Comparison of ENCODE assay signal across 8 mouse cellular contexts in genomic region chr5:47985198-47985631, GRCm38 (mm10). TPM values are rescaled to one million over a fixed set of nuclear protein-coding genes. Genes with fewer than 3 reads are reported as not detected.
DNase-seq lines count a peak whose midpoint lies in the region; ATAC-seq and TF ChIP-seq lines count a peak whose summit lies in the region.

No protein-coding gene starts in this region.

- peak overlapping the region; percentile 52 to 61; a peak in 1 of 4 replicates for H3K4me3 ChIP-seq in ES-E14 (ENCODE audit: insufficient read depth in 1 of 2, low read depth in 1 of 2, low read length in 2 of 2, poor library complexity in 1 of 2, severe bottlenecking in 1 of 2)
- H3K4me3 ChIP-seq in forebrain, embryonic 13.5 days = peak overlapping the region; percentile 70
- H3K4me3 ChIP-seq in intestine, embryonic 16.5 days (ENCODE audit: low read length) = peak overlapping the region; percentile 68
- H3K4me3 ChIP-seq in liver, postnatal 0 days (ENCODE audit: low read depth, low read length) = peak overlapping the region; percentile 60; the same call in 1 of the 2 replicates

- H3K36me3 ChIP-seq in ES-E14 (ENCODE audit: control insufficient read depth, insufficient read depth, low read length, poor library complexity, severe bottlenecking) = no peaks in the 10 kb centered on the region
- H3K36me3 ChIP-seq in forebrain, embryonic 13.5 days (ENCODE audit: poor library complexity, severe bottlenecking) = no peaks in the 10 kb centered on the region
- no peaks in the 10 kb centered on the region for H3K36me3 ChIP-seq in intestine, embryonic 16.5 days (ENCODE audit: control insufficient read depth, insufficient read depth, low read length)
- no peaks in the 10 kb centered on the region for H3K36me3 ChIP-seq in liver, postnatal 0 days (replicated peaks; ENCODE audit: insufficient read depth, low read length)

- peak; percentile 12 to 62 for DNase-seq in adrenal gland, adult (ENCODE audit: inconsistent age in 2 of 2, low spot score in 1 of 2)
- DNase-seq in adrenal gland, postnatal 4 days (ENCODE audit: low spot score in 2 of 2) = no peak
- peak; percentile 70 for DNase-seq in ES-E14 (ENCODE audit: low read depth, low spot score)
- no peak for DNase-seq in liver, postnatal 0 days
- peak; percentile 65 for DNase-seq in retina, postnatal 1 day
- DNase-seq in cerebellum, adult 11-12 months = no peak

- peak overlapping the region; percentile 95 for H3K4me2 ChIP-seq in forebrain, embryonic 13.5 days
- H3K4me2 ChIP-seq in intestine, embryonic 16.5 days (ENCODE audit: low read depth, low read length) = peak overlapping the region; percentile 92
- H3K4me2 ChIP-seq in liver, postnatal 0 days (ENCODE audit: low read depth, low read length) = peak overlapping the region; percentile 91

- TF ChIP-seq CTCF in liver, postnatal 0 days (IDR thresholded peaks at IDR 0.05; ENCODE audit: low read depth) = no peak

- no peaks in the 10 kb centered on the region for H3K9me3 ChIP-seq in ES-E14 (ENCODE audit: control insufficient read depth, insufficient read depth, low read depth, low read length)
- no peaks in the 10 kb centered on the region for H3K9me3 ChIP-seq in forebrain, embryonic 13.5 days (replicated peaks)
- H3K9me3 ChIP-seq in intestine, embryonic 16.5 days (ENCODE audit: control insufficient read depth, low read length) = no peaks in the 10 kb centered on the region
- no peaks in the 10 kb centered on the region for H3K9me3 ChIP-seq in liver, postnatal 0 days (ENCODE audit: low read length)

- H3K27ac ChIP-seq in ES-E14 (ENCODE audit: insufficient read depth, low read depth, low read length, poor library complexity, severe bottlenecking) = no peak overlapping the region
- H3K27ac ChIP-seq in forebrain, embryonic 13.5 days = 0 out of 2 replicates have a peak overlapping the region, but pooled peaks have one; percentile 19
- H3K27ac ChIP-seq in intestine, embryonic 16.5 days (ENCODE audit: low read length) = no peak overlapping the region
- no peak overlapping the region for H3K27ac ChIP-seq in liver, postnatal 0 days (ENCODE audit: low read depth)

- no peak overlapping the region for H3K9ac ChIP-seq in ES-E14 (ENCODE audit: insufficient read depth, low read depth, low read length, poor library complexity, severe bottlenecking)
- peak overlapping the region; percentile 76 for H3K9ac ChIP-seq in forebrain, embryonic 13.5 days
- H3K9ac ChIP-seq in intestine, embryonic 16.5 days (ENCODE audit: low read depth, low read length) = peak overlapping the region; percentile 73
- no peak overlapping the region for H3K9ac ChIP-seq in liver, postnatal 0 days (replicated peaks)

- no peak for TF ChIP-seq EP300 in liver, postnatal 0 days (IDR thresholded peaks at IDR 0.05; ENCODE audit: low read depth)

- H3K4me1 ChIP-seq in ES-E14 (ENCODE audit: control insufficient read depth in 2 of 2, insufficient read depth in 2 of 2, low read length in 2 of 2, poor library complexity in 1 of 2) = 0 out of 4 replicates have a peak, but pooled peaks cover 0 to 3% of the 10 kb centered on the region in 2 experiments
- peaks cover 45% of the 10 kb centered on the region for H3K4me1 ChIP-seq in forebrain, embryonic 13.5 days
- H3K4me1 ChIP-seq in intestine, embryonic 16.5 days (ENCODE audit: control insufficient read depth, insufficient read depth, low read length) = peaks cover 17% of the 10 kb centered on the region
- peaks cover 9% of the 10 kb centered on the region; the same call in 1 of the 2 replicates for H3K4me1 ChIP-seq in liver, postnatal 0 days (ENCODE audit: insufficient read depth)

- WGBS in forebrain, embryonic 13.5 days = 0% methylated on average over 13 of the region's 13 CpGs
- WGBS in intestine, embryonic 16.5 days = 2% methylated on average over 13 of the region's 13 CpGs
- WGBS in liver, postnatal 0 days (ENCODE audit: insufficient replicate concordance) = 1% methylated on average over 13 of the region's 13 CpGs

- ATAC-seq in forebrain, embryonic 13.5 days = peak; percentile 58
- ATAC-seq in intestine, embryonic 16.5 days = no peak
- ATAC-seq in liver, postnatal 0 days = no peak

- in situ Hi-C loops in ES-E14 (cut with MboI; ENCODE audit: low sequenced_read_pairs in 2 of 2, unreplicated experiment in 2 of 2) = no loop called here

- H3K27me3 ChIP-seq in forebrain, embryonic 13.5 days = 0 out of 2 replicates have a peak, but pooled peaks cover 13% of the 10 kb centered on the region
- peaks cover 24% of the 10 kb centered on the region for H3K27me3 ChIP-seq in intestine, embryonic 16.5 days (replicated peaks; ENCODE audit: control insufficient read depth, insufficient read depth, low read length)
- peaks cover 50% of the 10 kb centered on the region for H3K27me3 ChIP-seq in liver, postnatal 0 days (ENCODE audit: insufficient read depth, low read length)

TF ChIP-seq in ES-E14, 5 proteins besides CTCF, POLR2A, EP300 and RAD21:
- TF ChIP-seq CHD2 (IDR thresholded peaks at IDR 0.05; ENCODE audit: low read depth, low read length) = no peak
- TF ChIP-seq ZC3H11A (IDR thresholded peaks at IDR 0.05; ENCODE audit: borderline replicate concordance, low read depth, low read length) = no peak
- TF ChIP-seq MAFK (IDR thresholded peaks at IDR 0.05; ENCODE audit: insufficient read depth, low read depth, low read length) = no peak
- no peak for TF ChIP-seq ZNF384 (IDR thresholded peaks at IDR 0.05; ENCODE audit: low read depth, low read length)
- no peak for TF ChIP-seq HCFC1 (IDR thresholded peaks at IDR 0.05; ENCODE audit: borderline replicate concordance, insufficient read depth, low read length)
TF ChIP-seq in ES-E14: peak in this region for 0.

RNA-seq across cellular contexts. Expression of gene Slit2, which starts 2.3 kb away (rescaled TPM):
- total RNA-seq in adrenal gland, postnatal 4 days (2021) = 10 to 100 TPM; 24.0 to 44.5 TPM
- 4.6 and 4.9 TPM in 2 replicates for total RNA-seq in ES-E14 (2012; rRNA removed)
- 16.9 and 21.7 TPM in 2 replicates for polyA plus RNA-seq in forebrain, embryonic 13.5 days (2015; fragmentation: Nextera tagmentation; extraction: Ambion mirVana)
- polyA plus RNA-seq in intestine, embryonic 16.5 days (2015; fragmentation: Nextera tagmentation; extraction: Ambion mirVana) = 11.6 TPM in 2 replicates
- 0.23 and 0.47 TPM in 2 replicates for polyA plus RNA-seq in liver, postnatal 0 days (2015; fragmentation: Nextera tagmentation; extraction: Ambion mirVana)

Comparison
In these comparisons a context has a peak if more than half of its experiments do, and no peak if none do; other contexts are left out.
1. DNase-seq: peak in adrenal gland, adult (2 of 2), ES-E14 (single experiment) and retina, postnatal 1 day (single experiment); none in adrenal gland, postnatal 4 days (0 of 2), liver, postnatal 0 days (single experiment) and cerebellum, adult 11-12 months (single experiment).
2. H3K9ac ChIP-seq: peak in forebrain, embryonic 13.5 days (single experiment) and intestine, embryonic 16.5 days (single experiment); none in ES-E14 (single experiment) and liver, postnatal 0 days (single experiment).
3. Peak in every context shown above with its lines, with median percentiles within 50 percentile points of each other: H3K4me3 ChIP-seq and H3K4me2 ChIP-seq.